Mouse (Mus musculus) bone marrow, adult 2 months (tissue): ENCODE data around the gene Gm11985. TPM values are rescaled to one million over a fixed set of nuclear protein-coding genes. Genes with fewer than 3 reads are reported as not detected.
A peak's percentile ranks its signal among the peaks of the same experiment; 100 is the strongest.

Source experiments
- H3K27ac ChIP-seq: fragments of 200-500 bp; 2 replicates; pipeline ENCODE4 v1.5.1; 2012; ENCODE audit warnings: low read depth, mild to moderate bottlenecking, control low read depth, inconsistent platforms, low read length; ENCODE audit not compliant: control insufficient read depth, poor library complexity, insufficient read depth
- H3K4me1 ChIP-seq: fragments of 200-500 bp; 2 replicates; pipeline ENCODE4 v1.6.1; 2011; ENCODE audit warnings: low read length; ENCODE audit not compliant: control insufficient read depth, insufficient read depth
- H3K4me3 ChIP-seq: fragments of 200-500 bp; replicated peaks from 2 replicates; pipeline ENCODE3; 2011; ENCODE audit warnings: mild to moderate bottlenecking, low read depth, low read length, control low read depth; ENCODE audit not compliant: control insufficient read depth
- CTCF ChIP-seq: fragments of 200-500 bp; IDR thresholded peaks from 2 replicates; pipeline ENCODE4 v1.5.1; 2011; ENCODE audit warnings: low read length, control low read depth; ENCODE audit not compliant: control insufficient read depth, insufficient read depth
- POLR2A ChIP-seq: fragments of 200-500 bp; IDR thresholded peaks from 2 replicates; pipeline ENCODE4 v1.6.1; 2011; ENCODE audit warnings: low read depth, mild to moderate bottlenecking, control low read depth, low read length, borderline replicate concordance; ENCODE audit not compliant: control insufficient read depth
- WGBS: fragments of 180-500 bp; shearing (Covaris S2); methylation state at CpG from one replicate; pipeline ENCODE4 v1.1.7; 2018; 5-methylcytosine and 5-hydroxymethylcytosine counted together
- polyA plus RNA-seq: library from polyadenylated mRNA; stranded (reverse); fragments of >200 nt; gene quantifications from 2 replicates; pipeline ENCODE4 v1.2.4, GENCODE M21; 2011; ENCODE audit warnings: low replicate concordance; ENCODE audit not compliant: missing spikeins, insufficient read depth, insufficient read length

Gene Gm11985
- polyA plus RNA-seq, 1 experiment, result not detected

GRCm38 (mm10) chr11:7212126-7212798 lies 23.9 kb upstream of the Gm11985 start:
- Histone ChIP-seq H3K4me1 (no peaks in the 10 kb centered on the region), H3K4me3 (no peak overlapping the region), H3K27ac (no peak overlapping the region)
- TF ChIP-seq CTCF (no peak), POLR2A (no peak)
- WGBS, result 22% methylated on average over 17 of the region's 17 CpGs

- Histone ChIP-seq H3K27ac (no peak overlapping the region), H3K4me3 (no peak overlapping the region), H3K4me1 (no peaks in the 10 kb centered on the region)
- 9% methylated on average over 9 of the region's 9 CpGs for WGBS
- TF ChIP-seq CTCF (no peak), POLR2A (no peak)
Measured at GRCm38 (mm10) chr11:7211211-7211610, 22.8 kb upstream of the Gm11985 start.

- Histone ChIP-seq H3K4me1 (no peaks in the 10 kb centered on the region), H3K27ac (no peak overlapping the region), H3K4me3 (no peak overlapping the region)
- TF ChIP-seq CTCF (peak; percentile 68), POLR2A (no peak)
- 21% methylated on average over 6 of the region's 6 CpGs for WGBS
Measured at GRCm38 (mm10) chr11:7210343-7210742, 22.0 kb upstream of the Gm11985 start.

GRCm38 (mm10) chr11:7203846-7204245 lies 15.5 kb upstream of the Gm11985 start:
- WGBS, result 85% methylated on average over 9 of the region's 9 CpGs
- TF ChIP-seq CTCF (no peak), POLR2A (no peak)
- Histone ChIP-seq H3K4me1 (no peaks in the 10 kb centered on the region), H3K4me3 (no peak overlapping the region), H3K27ac (no peak overlapping the region)

GRCm38 (mm10) chr11:7202206-7202605 lies 13.8 kb upstream of the Gm11985 start:
- TF ChIP-seq CTCF (no peak), POLR2A (no peak)
- Histone ChIP-seq H3K4me3 (no peak overlapping the region), H3K27ac (no peak overlapping the region), H3K4me1 (no peaks in the 10 kb centered on the region)
- WGBS, result 69% methylated on average over 7 of the region's 7 CpGs

GRCm38 (mm10) chr11:7200393-7200783 lies 12.0 kb upstream of the Gm11985 start:
- TF ChIP-seq CTCF (no peak), POLR2A (no peak)
- Histone ChIP-seq H3K4me3 (no peak overlapping the region), H3K4me1 (no peaks in the 10 kb centered on the region), H3K27ac (no peak overlapping the region)
- WGBS, result 75% methylated on average over 9 of the region's 9 CpGs

- TF ChIP-seq CTCF (no peak), POLR2A (no peak)
- Histone ChIP-seq H3K4me3 (no peak overlapping the region), H3K27ac (no peak overlapping the region), H3K4me1 (no peaks in the 10 kb centered on the region)
- 50% methylated on average over 14 of the region's 14 CpGs for WGBS
Measured at GRCm38 (mm10) chr11:7199736-7200392, 11.5 kb upstream of the Gm11985 start.

GRCm38 (mm10) chr11:7198481-7199256 lies 10.3 kb upstream of the Gm11985 start:
- H3K27ac ChIP-seq, result no peak overlapping the region
- WGBS, result 65% methylated on average over 10 of the region's 10 CpGs
- TF ChIP-seq POLR2A, result no peak
- TF ChIP-seq CTCF, result no peak
- H3K4me3 ChIP-seq, result no peak overlapping the region
- H3K4me1 ChIP-seq, result no peaks in the 10 kb centered on the region

GRCm38 (mm10) chr11:7198006-7198405 lies 9.6 kb upstream of the Gm11985 start:
- no peak for TF ChIP-seq CTCF
- no peak for TF ChIP-seq POLR2A
- H3K4me1 ChIP-seq, result no peaks in the 10 kb centered on the region
- no peak overlapping the region for H3K4me3 ChIP-seq
- 85% methylated on average over 19 of the region's 19 CpGs for WGBS
- no peak overlapping the region for H3K27ac ChIP-seq
